Mouse (Mus musculus) intestine, embryonic 14.5 days (tissue): ENCODE data around the gene Kctd6. TPM values are rescaled to one million over a fixed set of nuclear protein-coding genes. Genes with fewer than 3 reads are reported as not detected.
A peak's percentile ranks its signal among the peaks of the same experiment; 100 is the strongest.
"Not testable (repeated sequence)": the region's sequence is repeated elsewhere in the genome, so short reads cannot be mapped to it uniquely, and the experiment has no call there.

Source experiments
- ATAC-seq: fragments of 200-750 bp; cut with Nextera tagmentation; replicated peaks from 2 replicates; pipeline ENCODE4 v1.8.0; 2017; ENCODE audit warnings: low read depth, moderate number of reproducible peaks, moderate TSS enrichment, moderate library complexity; ENCODE audit not compliant: low FRiP score, low TSS enrichment
- DNase-seq: peaks from one replicate; pipeline ENCODE4 v3.0.0-alpha.2; 2018; ENCODE audit warnings: low spot score
- H3K27ac ChIP-seq: fragments of 300-500 bp; sonication (generic); 2 replicates; pipeline ENCODE4 v1.5.1; 2014; ENCODE audit warnings: low read depth, mild to moderate bottlenecking, control low read depth
- H3K27me3 ChIP-seq: fragments of 300-500 bp; sonication (generic); replicated peaks from 2 replicates; pipeline ENCODE4 v1.6.1; 2014; ENCODE audit warnings: low read length, control low read depth; ENCODE audit not compliant: control insufficient read depth, insufficient read depth
- H3K36me3 ChIP-seq: fragments of 300-500 bp; sonication (generic); 2 replicates; pipeline ENCODE4 v1.6.1; 2014; ENCODE audit warnings: low read length, control low read depth; ENCODE audit not compliant: control insufficient read depth, insufficient read depth
- H3K4me1 ChIP-seq: fragments of 300-500 bp; sonication (generic); replicated peaks from 2 replicates; pipeline ENCODE4 v1.6.1; 2014; ENCODE audit warnings: low read length, control low read depth, mixed read lengths; ENCODE audit not compliant: control insufficient read depth, insufficient read depth
- H3K4me2 ChIP-seq: fragments of 300-500 bp; sonication (generic); 2 replicates; pipeline ENCODE4 v1.6.1; 2014; ENCODE audit warnings: low read length
- H3K4me3 ChIP-seq: fragments of 300-500 bp; sonication (generic); 2 replicates; pipeline ENCODE4 v1.5.1; 2014; ENCODE audit warnings: low read depth, low read length, control low read depth, mixed read lengths
- H3K9ac ChIP-seq: fragments of 300-500 bp; sonication (generic); 2 replicates; pipeline ENCODE4 v1.6.1; 2014; ENCODE audit warnings: mild to moderate bottlenecking, low read length
- H3K9me3 ChIP-seq: fragments of 300-500 bp; sonication (generic); 2 replicates; pipeline ENCODE4 v1.6.1; 2016; ENCODE audit warnings: low read length, control low read depth; ENCODE audit not compliant: control insufficient read depth
- WGBS: fragments of 180-500 bp; shearing (Covaris S2); extraction: QIAGEN DNeasy Blood & Tissue Kit; methylation state at CpG from one replicate; pipeline ENCODE4 v1.1.7; 2014; 5-methylcytosine and 5-hydroxymethylcytosine counted together
- polyA plus RNA-seq: library from polyadenylated mRNA; unstranded; fragments of >200 nt; fragmentation: Nextera tagmentation; extraction: Ambion mirVana; gene quantifications from 2 replicates; pipeline ENCODE4 v1.2.1, GENCODE M21; 2014

Gene Kctd6
- polyA plus RNA-seq, 1 experiment from 2014 or later: 6.0 TPM

DNA sequence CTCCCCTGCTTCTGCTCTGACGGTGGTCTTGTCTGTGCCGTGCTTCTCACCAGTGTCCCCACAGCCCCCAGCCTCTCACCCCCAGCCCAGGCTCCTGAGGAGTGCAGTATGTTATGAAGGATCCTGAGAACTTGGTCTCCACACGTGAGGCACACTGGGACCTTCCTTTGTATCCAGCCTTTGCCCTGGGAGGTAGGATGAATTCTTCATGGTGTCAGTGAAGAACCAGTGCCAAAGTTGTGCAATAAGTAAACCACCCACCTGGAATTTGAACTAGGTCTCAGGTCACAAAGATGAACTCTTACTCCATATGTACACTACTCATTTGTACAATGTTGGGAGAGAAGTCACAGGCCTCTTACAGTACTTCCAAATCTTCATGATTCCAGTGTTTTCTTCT, 45.2 kb downstream of the Kctd6 start, which contains the start of gene Acox2:
Gene Acox2, minus strand, starts transcription at position 188 of the 400 bp plus-strand sequence.
- DNase-seq (no peak), ATAC-seq (no peak)
- Histone ChIP-seq H3K9ac (no peak within 1 kb of the TSS), H3K4me3 (no peak within 1 kb of the TSS), H3K36me3 (no peaks in the 10 kb centered on the region), H3K9me3 (no peaks in the 10 kb centered on the region), H3K4me1 (no peaks in the 10 kb centered on the region), H3K4me2 (no peak within 1 kb of the TSS), H3K27ac (no peak within 1 kb of the TSS), H3K27me3 (no peaks in the 10 kb centered on the region)
- 65% methylated on average over 3 of the region's 3 CpGs for WGBS

- Histone ChIP-seq H3K4me3 (no peak overlapping the region), H3K9me3 (no peaks in the 10 kb centered on the region), H3K4me1 (no peaks in the 10 kb centered on the region), H3K27ac (no peak overlapping the region), H3K4me2 (no peak overlapping the region), H3K9ac (no peak overlapping the region), H3K27me3 (no peaks in the 10 kb centered on the region), H3K36me3 (no peaks in the 10 kb centered on the region)
- ATAC-seq (no peak), DNase-seq (peak; percentile 21)
- 73% methylated on average over 5 of the region's 5 CpGs for WGBS
Observed at GRCm38 (mm10) chr14:8260214-8260613, 46.3 kb downstream of the Kctd6 start.

DNA sequence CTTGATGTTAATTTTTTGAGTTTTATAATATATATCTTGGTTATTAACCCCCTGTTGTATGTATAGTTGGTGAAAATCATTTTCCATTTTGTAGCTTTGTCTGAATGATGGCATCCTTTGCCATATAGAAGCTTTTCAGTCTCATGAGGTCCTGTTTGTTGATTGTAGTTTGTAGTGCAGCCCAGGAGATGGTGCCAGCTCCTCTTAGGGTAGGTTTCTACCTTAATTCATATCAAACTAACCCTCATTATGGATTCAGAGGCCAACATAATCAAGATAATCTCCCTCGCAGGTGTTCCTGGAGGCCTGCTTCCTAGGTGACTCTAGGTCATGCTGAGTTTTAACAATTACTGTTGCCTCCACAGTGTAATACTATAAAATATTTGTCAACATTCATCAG, 48.3 kb downstream of the Kctd6 start:
- 62% methylated on average over 1 of the region's 1 CpGs for WGBS
- no peak overlapping the region for H3K9ac ChIP-seq
- H3K4me3 ChIP-seq: no peak overlapping the region
- H3K4me1 ChIP-seq: no peaks in the 10 kb centered on the region
- no peaks in the 10 kb centered on the region for H3K9me3 ChIP-seq
- DNase-seq (no peak), ATAC-seq (no peak)
- H3K4me2 ChIP-seq: no peak overlapping the region
- no peaks in the 10 kb centered on the region for H3K27me3 ChIP-seq
- H3K27ac ChIP-seq: no peak overlapping the region
- H3K36me3 ChIP-seq: no peaks in the 10 kb centered on the region

- no peaks in the 10 kb centered on the region for H3K27me3 ChIP-seq
- H3K9ac ChIP-seq: no peak overlapping the region
- DNase-seq: no peak
- WGBS: 91% methylated on average over 1 of the region's 1 CpGs
- no peaks in the 10 kb centered on the region for H3K36me3 ChIP-seq
- no peaks in the 10 kb centered on the region for H3K9me3 ChIP-seq
- H3K4me3 ChIP-seq: no peak overlapping the region
- H3K4me2 ChIP-seq: no peak overlapping the region
- ATAC-seq: no peak
- no peak overlapping the region for H3K27ac ChIP-seq
- H3K4me1 ChIP-seq: no peaks in the 10 kb centered on the region
Observed at GRCm38 (mm10) chr14:8264378-8264777, 50.4 kb downstream of the Kctd6 start.

GRCm38 (mm10) chr14:8271281-8271680, 57.3 kb downstream of the Kctd6 start:
- H3K27me3 ChIP-seq, ATAC-seq, H3K27ac ChIP-seq, H3K4me1 ChIP-seq, H3K36me3 ChIP-seq, H3K9me3 ChIP-seq, H3K4me3 ChIP-seq, H3K9ac ChIP-seq, DNase-seq, H3K4me2 ChIP-seq: not testable (repeated sequence)
- WGBS: 89% methylated on average over 8 of the region's 8 CpGs

Other genes with a start within 250 kb of the Kctd6 start
- gene Dnase1l3, start 219.6 kb upstream of the Kctd6 start, polyA plus RNA-seq: 1.1 TPM in 2 replicates
- 15.5 and 19.5 TPM in 2 replicates for gene Abhd6, start 211.2 kb upstream of the Kctd6 start, polyA plus RNA-seq
- gene Rpp14, start 133.8 kb upstream of the Kctd6 start, polyA plus RNA-seq: 67.1 and 67.6 TPM in 2 replicates
- gene Pxk, start 115.9 kb upstream of the Kctd6 start, polyA plus RNA-seq: 33.9 and 39.4 TPM in 2 replicates
- gene Pdhb, start 41.1 kb upstream of the Kctd6 start, polyA plus RNA-seq: 184 and 200 TPM in 2 replicates
- gene Acox2, start 45.2 kb downstream of the Kctd6 start, polyA plus RNA-seq: 0.35 TPM in 1 of 2 replicates, not detected in the other
- gene Fam107a, start 103.9 kb downstream of the Kctd6 start, polyA plus RNA-seq: 0.18 and 0.30 TPM in 2 replicates
- 1.9 and 2.1 TPM in 2 replicates for gene Oit1, start 164.6 kb downstream of the Kctd6 start, polyA plus RNA-seq